Mouse (Mus musculus) forebrain, embryonic 12.5 days (tissue): ENCODE data around the gene Magoh. TPM values are rescaled to one million over a fixed set of nuclear protein-coding genes. Genes with fewer than 3 reads are reported as not detected.

Experiments used
- ATAC-seq: fragments of 200-750 bp; cut with Nextera tagmentation; 2 replicates; pipeline ENCODE4 v1.8.0; 2017; ENCODE audit warnings: moderate TSS enrichment; ENCODE audit not compliant: low FRiP score
- H3K27ac ChIP-seq: fragments of 300-500 bp; sonication (generic); 2 replicates; pipeline ENCODE4 v1.5.1; 2016; ENCODE audit warnings: mild to moderate bottlenecking
- H3K27me3 ChIP-seq: fragments of 300-500 bp; sonication (generic); 2 replicates; pipeline ENCODE4 v1.6.1; 2016; ENCODE audit warnings: mild to moderate bottlenecking
- H3K36me3 ChIP-seq: fragments of 300-500 bp; sonication (generic); replicated peaks from 2 replicates; pipeline ENCODE4 v1.6.1; 2016; ENCODE audit warnings: mild to moderate bottlenecking
- H3K4me1 ChIP-seq: fragments of 300-500 bp; sonication (generic); 2 replicates; pipeline ENCODE4 v1.6.1; 2016
- H3K4me2 ChIP-seq: fragments of 300-500 bp; sonication (generic); 2 replicates; pipeline ENCODE4 v1.6.1; 2016; ENCODE audit warnings: mild to moderate bottlenecking, moderate library complexity
- H3K4me3 ChIP-seq: fragments of 300-500 bp; sonication (generic); replicated peaks from 2 replicates; pipeline ENCODE4 v1.5.1; 2016; ENCODE audit warnings: mild to moderate bottlenecking
- H3K9ac ChIP-seq: fragments of 300-500 bp; sonication (generic); 2 replicates; pipeline ENCODE4 v1.6.1; 2016; ENCODE audit warnings: mild to moderate bottlenecking
- H3K9me3 ChIP-seq: fragments of 300-500 bp; sonication (generic); 2 replicates; pipeline ENCODE4 v1.6.1; 2016
- WGBS: fragments of 180-500 bp; shearing (Covaris S2); methylation state at CpG from one replicate; pipeline ENCODE4 v1.1.7; 2016; 5-methylcytosine and 5-hydroxymethylcytosine counted together
- polyA plus RNA-seq: library from polyadenylated mRNA; unstranded; fragments of >200 nt; fragmentation: Nextera tagmentation; extraction: Ambion mirVana; gene quantifications from 2 replicates; pipeline ENCODE4 v1.2.1, GENCODE M21; 2016

The Magoh gene
- polyA plus RNA-seq = 232 and 233 TPM in 2 replicates

GRCm38 (mm10) chr4:107879254-107880050 is at the start of gene Magoh:
Gene Magoh (plus strand): TSS chr4:107879755.
- H3K9ac ChIP-seq = peak within 1 kb of the TSS; percentile 73
- peak within 1 kb of the TSS; percentile 83 for H3K4me3 ChIP-seq
- H3K9me3 ChIP-seq = no peaks in the 10 kb centered on the region
- H3K4me2 ChIP-seq = peak within 1 kb of the TSS; percentile 85
- 0 out of 2 replicates have a peak within 1 kb of the TSS, but pooled peaks have one; percentile 50 for H3K27ac ChIP-seq
- ATAC-seq = peak; percentile 94
- 4% methylated on average over 48 of the region's 48 CpGs for WGBS
- H3K4me1 ChIP-seq = peaks cover 17% of the 10 kb centered on the region
- H3K27me3 ChIP-seq = no peaks in the 10 kb centered on the region
- H3K36me3 ChIP-seq = peaks cover 32% of the 10 kb centered on the region

- H3K27me3 ChIP-seq = no peaks in the 10 kb centered on the region
- H3K27ac ChIP-seq = peak overlapping the region; percentile 89
- WGBS = 68% methylated on average over 10 of the region's 10 CpGs
- H3K4me2 ChIP-seq = peak overlapping the region; percentile 4; the same call in 1 of the 2 replicates
- no peak overlapping the region for H3K4me3 ChIP-seq
- no peaks in the 10 kb centered on the region for H3K9me3 ChIP-seq
- H3K9ac ChIP-seq = peak overlapping the region; percentile 33
- H3K4me1 ChIP-seq = peaks cover 100% of the 10 kb centered on the region
- peaks cover 2% of the 10 kb centered on the region; the same call in 1 of the 2 replicates for H3K36me3 ChIP-seq
- no peak; the same call in 1 of the 2 replicates for ATAC-seq
Observed at GRCm38 (mm10) chr4:107830189-107830588, 49.4 kb upstream of the Magoh start.

- Histone ChIP-seq H3K9ac (peak overlapping the region; percentile 33), H3K4me3 (no peak overlapping the region), H3K4me2 (peak overlapping the region; percentile 4)
Observed at GRCm38 (mm10) chr4:107830821-107831221, 48.7 kb upstream of the Magoh start.

GRCm38 (mm10) chr4:107831678-107832077 is 47.9 kb upstream of the Magoh start:
- peaks cover 100% of the 10 kb centered on the region for H3K4me1 ChIP-seq
- peak overlapping the region; percentile 89 for H3K27ac ChIP-seq
- WGBS = 86% methylated on average over 6 of the region's 6 CpGs
- H3K9ac ChIP-seq = no peak overlapping the region
- no peak for ATAC-seq
- H3K9me3 ChIP-seq = no peaks in the 10 kb centered on the region
- no peak overlapping the region for H3K4me2 ChIP-seq
- H3K4me3 ChIP-seq = no peak overlapping the region
- H3K36me3 ChIP-seq = peaks cover 2% of the 10 kb centered on the region; the same call in 1 of the 2 replicates
- no peaks in the 10 kb centered on the region for H3K27me3 ChIP-seq

More at GRCm38 (mm10) chr4:107830821-107831221, 48.7 kb upstream of the Magoh start:
- no peaks in the 10 kb centered on the region for H3K27me3 ChIP-seq
- peaks cover 2% of the 10 kb centered on the region; the same call in 1 of the 2 replicates for H3K36me3 ChIP-seq
- 27% methylated on average over 7 of the region's 7 CpGs for WGBS
- H3K27ac ChIP-seq = peak overlapping the region; percentile 89
- peak; percentile 37 for ATAC-seq
- peaks cover 100% of the 10 kb centered on the region for H3K4me1 ChIP-seq
- no peaks in the 10 kb centered on the region for H3K9me3 ChIP-seq

- H3K27ac ChIP-seq = peak overlapping the region; percentile 96
- no peaks in the 10 kb centered on the region for H3K9me3 ChIP-seq
- peaks cover 2% of the 10 kb centered on the region; the same call in 1 of the 2 replicates for H3K36me3 ChIP-seq
- ATAC-seq = no peak
- H3K4me2 ChIP-seq = no peak overlapping the region
- H3K27me3 ChIP-seq = no peaks in the 10 kb centered on the region
- H3K4me3 ChIP-seq = no peak overlapping the region
- H3K9ac ChIP-seq = no peak overlapping the region
- 75% methylated on average over 5 of the region's 5 CpGs for WGBS
- H3K4me1 ChIP-seq = peaks cover 100% of the 10 kb centered on the region
Observed at GRCm38 (mm10) chr4:107833525-107833924, 46.0 kb upstream of the Magoh start.

GRCm38 (mm10) chr4:107834643-107835314 is 44.8 kb upstream of the Magoh start:
- Histone ChIP-seq H3K4me1 (peaks cover 92% of the 10 kb centered on the region), H3K4me2 (peak overlapping the region; percentile 32; the same call in 1 of the 2 replicates), H3K36me3 (peaks cover 2% of the 10 kb centered on the region; the same call in 1 of the 2 replicates), H3K27ac (peak overlapping the region; percentile 96), H3K9me3 (no peaks in the 10 kb centered on the region), H3K9ac (peak overlapping the region; percentile 46), H3K27me3 (no peaks in the 10 kb centered on the region), H3K4me3 (no peak overlapping the region)
- ATAC-seq = peak; percentile 16; the same call in 1 of the 2 replicates
- 37% methylated on average over 22 of the region's 22 CpGs for whole genome bisulfite sequencing

- peak overlapping the region; percentile 96 for H3K27ac ChIP-seq
- no peak overlapping the region for H3K4me3 ChIP-seq
- peaks cover 85% of the 10 kb centered on the region for H3K4me1 ChIP-seq
- peak overlapping the region; percentile 32 for H3K4me2 ChIP-seq
- WGBS = 4% methylated on average over 5 of the region's 5 CpGs
- peak; percentile 33 for ATAC-seq
- no peaks in the 10 kb centered on the region for H3K27me3 ChIP-seq
- H3K9ac ChIP-seq = peak overlapping the region; percentile 46
- H3K9me3 ChIP-seq = no peaks in the 10 kb centered on the region
- H3K36me3 ChIP-seq = peaks cover 2% of the 10 kb centered on the region; the same call in 1 of the 2 replicates
Observed at GRCm38 (mm10) chr4:107835508-107835909, 44.0 kb upstream of the Magoh start.

- Histone ChIP-seq H3K36me3 (peaks cover 2% of the 10 kb centered on the region; the same call in 1 of the 2 replicates), H3K9ac (peak overlapping the region; percentile 46; the same call in 1 of the 2 replicates), H3K4me3 (no peak overlapping the region), H3K4me2 (peak overlapping the region; percentile 32), H3K4me1 (peaks cover 79% of the 10 kb centered on the region), H3K27me3 (no peaks in the 10 kb centered on the region), H3K27ac (peak overlapping the region; percentile 96), H3K9me3 (no peaks in the 10 kb centered on the region)
- WGBS = 21% methylated on average over 5 of the region's 5 CpGs
- ATAC-seq = peak; percentile 64
Observed at GRCm38 (mm10) chr4:107836758-107837157, 42.8 kb upstream of the Magoh start.

GRCm38 (mm10) chr4:107837910-107838309 is 41.6 kb upstream of the Magoh start:
- no peak overlapping the region for H3K9ac ChIP-seq
- no peak overlapping the region for H3K4me2 ChIP-seq
- no peaks in the 10 kb centered on the region for H3K27me3 ChIP-seq
- ATAC-seq = no peak
- peaks cover 79% of the 10 kb centered on the region for H3K4me1 ChIP-seq
- H3K36me3 ChIP-seq = peaks cover 1% of the 10 kb centered on the region
- WGBS = 81% methylated on average over 3 of the region's 3 CpGs
- H3K9me3 ChIP-seq = no peaks in the 10 kb centered on the region
- no peak overlapping the region for H3K4me3 ChIP-seq
- peak overlapping the region; percentile 96 for H3K27ac ChIP-seq

GRCm38 (mm10) chr4:107843687-107844086 is 35.9 kb upstream of the Magoh start:
- no peak overlapping the region for H3K4me3 ChIP-seq
- no peaks in the 10 kb centered on the region for H3K9me3 ChIP-seq
- no peak overlapping the region for H3K9ac ChIP-seq
- peaks cover 42% of the 10 kb centered on the region for H3K36me3 ChIP-seq
- peaks cover 44% of the 10 kb centered on the region for H3K4me1 ChIP-seq
- WGBS = 50% methylated on average over 8 of the region's 8 CpGs
- H3K27me3 ChIP-seq = peaks cover 19% of the 10 kb centered on the region
- no peak for ATAC-seq
- H3K4me2 ChIP-seq = no peak overlapping the region
- peak overlapping the region; percentile 33 for H3K27ac ChIP-seq

GRCm38 (mm10) chr4:107844971-107845370 is 34.6 kb upstream of the Magoh start:
- H3K9ac ChIP-seq = no peak overlapping the region
- H3K4me1 ChIP-seq = peaks cover 41% of the 10 kb centered on the region
- no peak for ATAC-seq
- H3K4me3 ChIP-seq = no peak overlapping the region
- H3K36me3 ChIP-seq = peaks cover 55% of the 10 kb centered on the region
- peak overlapping the region; percentile 46; the same call in 1 of the 2 replicates for H3K27ac ChIP-seq
- peaks cover 19% of the 10 kb centered on the region for H3K27me3 ChIP-seq
- 2% methylated on average over 10 of the region's 10 CpGs for WGBS
- no peak overlapping the region for H3K4me2 ChIP-seq
- H3K9me3 ChIP-seq = no peaks in the 10 kb centered on the region

- no peak overlapping the region for H3K9ac ChIP-seq
- H3K4me3 ChIP-seq = no peak overlapping the region
- H3K36me3 ChIP-seq = peaks cover 73% of the 10 kb centered on the region
- H3K9me3 ChIP-seq = no peaks in the 10 kb centered on the region
- WGBS = 62% methylated on average over 7 of the region's 7 CpGs
- H3K4me2 ChIP-seq = no peak overlapping the region; the same call in 1 of the 2 replicates
- ATAC-seq = no peak
- H3K27ac ChIP-seq = no peak overlapping the region
- peaks cover 34% of the 10 kb centered on the region for H3K4me1 ChIP-seq
- H3K27me3 ChIP-seq = peaks cover 19% of the 10 kb centered on the region
Observed at GRCm38 (mm10) chr4:107846795-107847194, 32.8 kb upstream of the Magoh start.
